Mouse (Mus musculus) gastrocnemius, postnatal 36 days (tissue): Measurements from ENCODE around the gene Psmb8. TPM values are rescaled to one million over a fixed set of nuclear protein-coding genes. Genes with fewer than 3 reads are reported as not detected.

Source experiments
- DNase-seq, 2 experiments: peaks; one replicate each; pipeline ENCODE4 v3.0.0; 2022
- intact Hi-C: fragments of 180-260 bp; cut with DNase I; formaldehyde crosslinking; loops from one replicate; pipeline ENCODE4 v1.15.1; 2025
- total RNA-seq, 2 experiments: library from RNA; stranded (reverse); gene quantifications; 2 replicates each; pipeline ENCODE4 v1.2.3; 2021

Gene Psmb8
- total RNA-seq, 2 experiments from 2014 or later = 3.1 to 3.5 TPM

DNA sequence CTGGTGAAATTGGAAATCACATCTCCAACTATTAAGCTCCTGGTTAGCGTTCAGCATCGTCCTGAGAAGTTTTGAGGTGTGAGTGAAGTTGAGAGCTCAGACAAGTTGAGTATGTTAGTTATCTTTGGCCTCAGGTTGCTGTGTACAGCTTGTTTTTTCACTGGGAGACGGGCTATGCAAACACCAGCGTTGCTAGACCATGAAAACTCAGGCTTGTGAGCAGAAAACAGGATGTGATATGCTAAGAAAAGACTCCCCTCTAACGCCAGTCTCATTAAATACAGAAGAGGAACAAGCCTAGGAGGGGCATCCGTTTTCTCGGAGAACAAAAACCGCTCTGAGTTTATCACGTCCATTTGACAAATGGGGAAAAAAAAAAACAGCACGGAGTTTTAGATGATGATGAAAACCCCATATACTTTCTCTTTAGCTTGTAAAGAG is 42.1 kb downstream of the Psmb8 start:
- no peak for DNase-seq
- intact Hi-C loops = loop anchor here (10.0 kb wide), 1 partner anchor 165 kb away; no protein-coding TSS in a partner anchor

DNA sequence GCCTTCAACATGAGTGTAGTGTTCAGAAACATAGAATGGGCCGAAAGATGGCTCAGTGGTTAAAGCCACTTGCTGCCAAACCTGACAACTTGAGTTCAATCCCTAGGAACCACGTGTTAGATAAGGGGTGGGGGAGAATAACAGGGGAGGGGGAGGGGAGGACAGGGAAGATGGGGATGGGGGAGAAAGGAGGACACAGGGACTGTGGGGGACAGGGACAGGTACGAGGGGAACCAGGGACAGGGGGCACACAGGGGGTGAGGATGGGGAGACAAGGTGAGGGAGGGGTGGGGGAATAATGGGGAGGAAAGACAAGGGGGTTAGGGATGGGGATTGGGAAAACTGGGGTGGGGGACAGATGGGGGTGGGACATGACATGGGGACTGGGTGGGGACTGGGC is 42.8 kb downstream of the Psmb8 start:
- DNase-seq = no peak
- intact Hi-C loops = no loop called here

DNA sequence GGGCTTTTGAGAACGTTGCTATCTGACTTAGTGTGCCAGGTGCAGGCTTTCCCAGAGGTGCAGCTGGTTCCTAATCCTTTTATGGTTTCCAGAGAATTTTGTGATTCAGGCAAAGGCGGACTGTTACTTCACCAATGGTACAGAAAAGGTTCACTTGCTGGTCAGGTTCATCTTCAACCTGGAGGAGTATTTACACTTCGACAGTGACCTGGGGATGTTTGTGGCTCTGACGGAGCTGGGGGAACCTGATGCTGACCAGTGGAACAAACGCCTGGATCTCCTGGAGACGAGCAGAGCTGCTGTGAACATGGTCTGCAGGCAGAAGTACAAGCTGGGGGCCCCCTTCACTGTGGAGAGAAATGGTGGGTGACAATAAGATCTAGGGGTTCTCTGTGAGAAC is 43.4 kb downstream of the Psmb8 start:
- intact Hi-C loops = no loop called here
- no peak for DNase-seq

DNA sequence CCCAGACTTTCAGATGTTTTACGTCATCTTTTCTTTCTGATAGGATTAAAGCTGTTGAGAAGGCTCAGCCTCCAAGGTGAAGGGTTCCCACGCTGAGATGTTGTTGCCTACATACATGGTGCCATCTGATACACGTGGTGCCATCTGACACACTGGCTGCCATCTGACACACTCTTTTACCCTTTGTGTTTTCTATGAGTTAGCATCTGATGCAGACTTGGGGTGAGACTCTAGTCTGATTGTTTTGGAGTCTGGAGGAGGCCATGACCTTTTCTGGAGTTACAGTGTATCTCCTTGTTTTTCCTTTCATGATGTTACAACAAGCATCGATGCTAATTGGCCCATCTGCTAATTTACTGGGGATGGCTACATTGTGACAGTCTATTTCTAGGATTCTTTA is 47.1 kb downstream of the Psmb8 start:
- intact Hi-C loops = no loop called here
- no peak for DNase-seq

DNA sequence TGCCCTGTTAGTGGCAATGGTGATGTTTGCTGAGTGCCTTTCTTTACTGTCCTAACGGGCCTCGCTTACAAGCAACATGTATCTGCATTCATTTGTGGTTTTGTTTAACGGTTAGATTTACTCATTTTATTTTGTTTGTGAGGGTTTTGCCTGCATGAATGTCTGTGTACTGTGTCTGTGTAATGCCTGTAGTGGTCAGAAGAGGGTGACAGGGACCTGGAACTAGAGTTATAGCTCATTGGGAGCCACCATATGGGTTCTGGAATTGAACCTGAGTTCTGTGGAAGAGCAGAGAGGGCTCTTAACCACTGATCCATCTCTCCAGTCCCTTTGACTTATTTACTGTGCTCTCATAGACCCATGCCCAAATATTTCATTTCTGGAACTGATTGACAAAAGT is 49.5 kb downstream of the Psmb8 start:
- intact Hi-C loops = no loop called here
- DNase-seq = no peak

DNA sequence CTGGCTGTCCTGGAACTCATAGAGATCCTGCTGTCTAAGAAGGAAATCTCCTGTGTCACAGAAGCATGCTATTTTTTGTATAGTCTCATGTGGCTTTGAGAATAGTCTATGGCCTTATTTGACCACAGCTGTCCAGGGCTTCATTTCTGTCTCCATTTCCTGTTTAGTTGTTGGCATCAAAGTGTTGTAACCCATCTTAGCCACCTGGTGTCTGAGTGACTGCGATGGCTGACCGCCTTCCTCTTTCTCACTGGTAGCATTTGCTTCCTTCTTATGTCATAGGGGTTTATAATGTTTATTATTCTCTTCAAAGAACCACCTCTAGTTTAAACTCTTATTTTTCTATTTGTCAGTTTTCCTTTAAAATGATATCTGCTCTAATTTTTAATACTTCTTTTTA is 51.2 kb downstream of the Psmb8 start:
- intact Hi-C loops = no loop called here
- DNase-seq = no peak

DNA sequence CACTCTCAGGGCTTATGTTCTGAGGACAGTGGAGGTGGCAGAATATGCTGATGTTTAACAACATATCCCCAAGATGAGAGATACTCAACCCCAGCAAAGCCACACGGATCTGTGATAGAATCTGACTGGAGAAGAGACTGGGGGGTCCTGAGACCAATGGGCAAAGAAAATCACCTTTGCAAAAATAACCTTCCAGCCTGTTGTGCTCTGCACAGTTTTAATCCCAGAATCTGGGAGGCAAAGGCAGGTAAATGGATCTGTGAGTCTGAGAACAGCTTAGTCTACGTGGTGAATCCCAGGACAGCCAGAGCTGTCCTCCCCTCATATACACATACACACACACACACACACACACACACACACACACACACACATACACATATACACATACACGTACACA is 51.8 kb downstream of the Psmb8 start:
- intact Hi-C loops = no loop called here
- DNase-seq = no peak

DNA sequence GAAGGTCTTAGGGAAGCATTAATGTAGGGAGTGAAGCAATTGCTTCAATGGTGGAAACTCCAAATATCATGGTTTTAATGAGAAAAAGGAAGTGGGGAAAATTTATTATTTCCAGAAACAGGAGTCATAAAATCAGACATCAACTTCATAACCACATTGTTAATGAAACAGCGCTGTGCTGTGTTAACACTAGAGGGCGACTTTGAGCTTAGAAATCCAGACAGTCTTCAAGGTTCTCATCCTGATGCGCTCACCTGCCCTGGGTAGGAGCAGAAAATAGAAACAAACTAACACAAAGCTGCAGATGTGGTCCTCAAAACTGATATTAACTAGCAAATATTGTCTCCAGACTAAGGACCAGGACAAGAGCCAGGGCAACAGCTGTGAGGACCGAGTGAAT is 52.4 kb downstream of the Psmb8 start:
- no peak for DNase-seq
- intact Hi-C loops = loop anchor here (2.0 to 5.0 kb wide), 2 partner anchors 63 to 97 kb away; no protein-coding TSS in a partner anchor

Other genes starting within 250 kb of the Psmb8 start
- 1 to 10 TPM; 1.5 to 1.6 TPM for gene B3galt4, start 246.2 kb upstream of the Psmb8 start, total RNA-seq
- 10 to 100 TPM; 30.5 to 30.6 TPM for gene Vps52, start 241.9 kb upstream of the Psmb8 start, total RNA-seq
- 100 to 1,000 TPM; 282 to 369 TPM for gene Rps18, start 241.7 kb upstream of the Psmb8 start, total RNA-seq
- gene H2-K1, start 197.4 kb upstream of the Psmb8 start, total RNA-seq = 10 to 100 TPM; 25.6 to 32.9 TPM
- 10 to 100 TPM; 11.7 to 12.4 TPM for gene Ring1, start 173.0 kb upstream of the Psmb8 start, total RNA-seq
- gene H2-Ke6, start 169.7 kb upstream of the Psmb8 start, total RNA-seq = 10 to 100 TPM; 55.5 to 64.2 TPM
- gene Slc39a7, start 166.0 kb upstream of the Psmb8 start, total RNA-seq = 10 to 100 TPM; 40.8 to 45.2 TPM
- gene Rxrb, start 165.9 kb upstream of the Psmb8 start, total RNA-seq = 10 to 100 TPM; 34.5 to 35.3 TPM
- 1 to 10 TPM; 9.3 to 9.6 TPM for gene Col11a2, start 158.3 kb upstream of the Psmb8 start, total RNA-seq
- not detected for gene H2-Oa, start 105.4 kb upstream of the Psmb8 start, total RNA-seq
- 1 to 10 TPM; 3.6 to 4.9 TPM for gene H2-DMa, start 78.2 kb upstream of the Psmb8 start, total RNA-seq
- 10 to 100 TPM; 63.2 to 74.1 TPM for gene Brd2, start 75.1 kb upstream of the Psmb8 start, total RNA-seq
- under 1 TPM; 0.35 to 0.48 TPM for gene H2-DMb2, start 54.4 kb upstream of the Psmb8 start, total RNA-seq
- gene H2-DMb1, start 44.6 kb upstream of the Psmb8 start, total RNA-seq = 1 to 10 TPM in 1 of 2 experiments, under 1 TPM in 1; 0.71 to 1.2 TPM
- 1 to 10 TPM; 1.6 to 1.8 TPM for gene Tap1, start 10.2 kb upstream of the Psmb8 start, total RNA-seq
- gene Psmb9, start 10.0 kb upstream of the Psmb8 start, total RNA-seq = 1 to 10 TPM; 1.0 to 1.9 TPM
- 1 to 10 TPM; 4.9 to 6.1 TPM for gene Tap2, start 5.8 kb downstream of the Psmb8 start, total RNA-seq
- under 1 TPM in 1 of 2 experiments, not detected in 1; 0.27 TPM for gene H2-Ob, start 41.2 kb downstream of the Psmb8 start, total RNA-seq
- gene H2-Ab1, start 60.0 kb downstream of the Psmb8 start, total RNA-seq = 1 to 10 TPM; 5.7 to 6.6 TPM
- gene H2-Aa, start 90.1 kb downstream of the Psmb8 start, total RNA-seq = 1 to 10 TPM; 6.0 to 6.9 TPM
- 1 to 10 TPM; 6.8 to 7.0 TPM for gene H2-Eb1, start 108.1 kb downstream of the Psmb8 start, total RNA-seq
- not detected for gene H2-Eb2, start 127.9 kb downstream of the Psmb8 start, total RNA-seq
- under 1 TPM; 0.13 to 0.25 TPM for gene Btnl2, start 157.1 kb downstream of the Psmb8 start, total RNA-seq
- gene Btnl1, start 179.4 kb downstream of the Psmb8 start, total RNA-seq = not detected
- gene BC051142, start 201.1 kb downstream of the Psmb8 start, total RNA-seq = not detected